Mouse (Mus musculus) liver, postnatal 0 days (tissue): ENCODE measurements around the gene Nkx2-5.

Source experiments
- CTCF ChIP-seq: sonication (generic); IDR thresholded peaks from 2 replicates; pipeline ENCODE4 v1.5.1; 2016; ENCODE audit warnings: antibody characterized with exemption, low read depth
- EP300 ChIP-seq: IDR thresholded peaks from 2 replicates; pipeline ENCODE4 v1.6.1; 2016; ENCODE audit warnings: antibody characterized with exemption, low read depth, mild to moderate bottlenecking

GRCm38 (mm10) chr17:26877927-26878326 is 33.1 kb upstream of the Nkx2-5 start:
- TF ChIP-seq EP300, result no peak
- no peak for TF ChIP-seq CTCF
